Mouse (Mus musculus): ENCODE data around the gene Gm11127.

- TF ChIP-seq CTCF (IDR thresholded peaks at IDR 0.05; ENCODE audit: low read depth, low read length) (no peak), POLR2A (IDR thresholded peaks at IDR 0.05; ENCODE audit: extremely low read depth, insufficient read depth, low read length) (no peak)
Observed at GRCm38 (mm10) chr17:36083870-36084451, 25.8 kb upstream of the Gm11127 start.
